Mouse (Mus musculus) lung, postnatal 0 days (tissue): ENCODE measurements around the gene Thumpd2. TPM values are rescaled to one million over a fixed set of nuclear protein-coding genes. Genes with fewer than 3 reads are reported as not detected.

ENCODE experiments used
- ATAC-seq: fragments of 200-750 bp; cut with Nextera tagmentation; 2 replicates; pipeline ENCODE4 v1.8.0; 2017; ENCODE audit warnings: moderate library complexity
- DNase-seq: peaks from one replicate; pipeline ENCODE4 v3.0.0-alpha.2; 2016; ENCODE audit warnings: low spot score
- H3K27ac ChIP-seq: fragments of 300-500 bp; sonication (generic); 2 replicates; pipeline ENCODE4 v1.5.1; 2014; ENCODE audit warnings: antibody characterized with exemption, mild to moderate bottlenecking, low read length, mixed read lengths
- H3K27me3 ChIP-seq: fragments of 300-500 bp; sonication (generic); replicated peaks from 2 replicates; pipeline ENCODE4 v1.6.1; 2014; ENCODE audit warnings: low read length, mixed read lengths; ENCODE audit not compliant: insufficient read depth
- H3K36me3 ChIP-seq: fragments of 300-500 bp; sonication (generic); 2 replicates; pipeline ENCODE4 v1.6.1; 2014; ENCODE audit warnings: low read length, mixed read lengths; ENCODE audit not compliant: insufficient read depth
- H3K4me1 ChIP-seq: fragments of 300-500 bp; sonication (generic); 2 replicates; pipeline ENCODE4 v1.6.1; 2014; ENCODE audit warnings: antibody characterized with exemption, low read depth, low read length, mixed read lengths; ENCODE audit not compliant: insufficient read depth
- H3K4me2 ChIP-seq: fragments of 300-500 bp; sonication (generic); replicated peaks from 2 replicates; pipeline ENCODE4 v1.6.1; 2014; ENCODE audit warnings: low read depth, mild to moderate bottlenecking, low read length, moderate library complexity, mixed read lengths
- H3K4me3 ChIP-seq: fragments of 300-500 bp; sonication (generic); 2 replicates; pipeline ENCODE4 v1.5.1; 2014; ENCODE audit warnings: low read depth, low read length
- H3K9ac ChIP-seq: fragments of 300-500 bp; sonication (generic); replicated peaks from 2 replicates; pipeline ENCODE4 v1.6.1; 2014; ENCODE audit warnings: low read depth, mild to moderate bottlenecking
- H3K9me3 ChIP-seq: fragments of 300-500 bp; sonication (generic); 2 replicates; pipeline ENCODE4 v1.6.1; 2016; ENCODE audit warnings: low read length, mixed read lengths
- CTCF ChIP-seq: IDR thresholded peaks from 2 replicates; pipeline ENCODE4 v1.5.1; 2016; ENCODE audit warnings: antibody characterized with exemption, mild to moderate bottlenecking
- EP300 ChIP-seq: IDR thresholded peaks from 2 replicates; pipeline ENCODE4 v1.6.1; 2016; ENCODE audit warnings: antibody characterized with exemption, mild to moderate bottlenecking, control low read depth
- WGBS: fragments of 180-500 bp; shearing (Covaris S2); extraction: QIAGEN DNeasy Blood & Tissue Kit; methylation state at CpG from one replicate; pipeline ENCODE4 v1.1.7; 2014; 5-methylcytosine and 5-hydroxymethylcytosine counted together
- polyA plus RNA-seq: library from polyadenylated mRNA; unstranded; fragments of >200 nt; fragmentation: Nextera tagmentation; extraction: Ambion mirVana; gene quantifications from 2 replicates; pipeline ENCODE4 v1.2.1, GENCODE M21; 2015

Gene Thumpd2
- polyA plus RNA-seq, 1 experiment from 2014 or later: 10.0 TPM

DNA sequence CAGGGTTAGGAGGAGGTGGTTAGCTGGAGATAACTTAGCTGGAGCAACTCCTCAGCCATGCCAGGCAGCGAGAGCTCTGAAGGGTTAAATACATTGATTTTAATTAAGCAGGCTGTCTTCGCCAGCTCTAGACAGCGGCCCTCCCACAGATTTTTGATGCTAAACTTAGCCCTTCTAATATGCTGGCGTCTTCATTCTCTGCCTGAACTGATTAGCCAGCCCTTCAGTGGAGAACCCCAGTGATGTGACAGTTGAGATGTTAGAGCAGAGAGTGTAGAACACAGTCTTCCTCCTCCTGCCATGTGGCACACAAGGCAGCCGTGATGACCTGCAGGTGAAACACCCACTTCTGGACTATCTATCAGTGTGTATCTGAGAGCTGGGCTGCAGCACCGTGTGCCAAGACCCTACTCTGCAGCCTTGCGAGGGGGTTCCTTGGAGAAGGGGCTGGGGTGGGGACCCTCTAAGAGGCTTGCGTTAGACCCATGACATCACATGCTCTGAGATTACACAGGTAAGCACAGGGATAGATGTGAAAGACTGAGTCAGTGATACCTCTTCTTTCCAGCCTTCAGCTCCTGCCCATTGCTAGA lies 73.3 kb downstream of the Thumpd2 start:
- no peaks in the 10 kb centered on the region for H3K4me1 ChIP-seq
- H3K27ac ChIP-seq: no peak overlapping the region
- H3K9me3 ChIP-seq: no peaks in the 10 kb centered on the region
- H3K4me2 ChIP-seq: no peak overlapping the region
- H3K4me3 ChIP-seq: no peak overlapping the region
- 77% methylated on average over 8 of the region's 8 CpGs for WGBS
- TF ChIP-seq EP300 (no peak), CTCF (no peak)
- ATAC-seq (no peak), DNase-seq (no peak)
- H3K27me3 ChIP-seq: no peaks in the 10 kb centered on the region
- H3K36me3 ChIP-seq: no peaks in the 10 kb centered on the region
- H3K9ac ChIP-seq: no peak overlapping the region

DNA sequence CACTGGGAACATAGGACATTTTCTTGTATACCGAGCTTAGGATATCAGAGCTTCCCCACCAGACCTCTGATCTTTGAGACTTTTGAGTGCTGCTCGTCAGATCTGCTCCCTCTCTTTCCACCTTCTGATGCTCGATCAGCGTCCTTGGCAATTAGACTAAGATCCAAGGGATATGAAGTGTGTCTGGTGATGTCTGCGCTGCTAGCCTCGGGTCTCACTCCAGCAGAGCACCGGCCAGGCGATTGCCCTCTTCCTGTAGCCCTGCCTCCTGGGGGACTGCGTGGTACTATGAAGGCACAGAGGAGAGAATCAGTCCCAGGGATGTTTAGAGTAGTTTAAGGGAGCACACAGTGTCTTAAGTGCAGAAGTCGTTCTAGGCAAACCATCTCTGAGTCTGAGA lies 81.9 kb downstream of the Thumpd2 start:
- no peak overlapping the region for H3K27ac ChIP-seq
- no peaks in the 10 kb centered on the region for H3K27me3 ChIP-seq
- H3K9ac ChIP-seq: no peak overlapping the region
- H3K4me1 ChIP-seq: peaks cover 8% of the 10 kb centered on the region; the same call in 1 of the 2 replicates
- no peak for TF ChIP-seq CTCF
- TF ChIP-seq EP300: no peak
- ATAC-seq: no peak
- H3K36me3 ChIP-seq: no peaks in the 10 kb centered on the region
- no peak overlapping the region for H3K4me2 ChIP-seq
- no peak overlapping the region for H3K4me3 ChIP-seq
- WGBS: 81% methylated on average over 10 of the region's 10 CpGs
- no peaks in the 10 kb centered on the region for H3K9me3 ChIP-seq
- DNase-seq: no peak

DNA sequence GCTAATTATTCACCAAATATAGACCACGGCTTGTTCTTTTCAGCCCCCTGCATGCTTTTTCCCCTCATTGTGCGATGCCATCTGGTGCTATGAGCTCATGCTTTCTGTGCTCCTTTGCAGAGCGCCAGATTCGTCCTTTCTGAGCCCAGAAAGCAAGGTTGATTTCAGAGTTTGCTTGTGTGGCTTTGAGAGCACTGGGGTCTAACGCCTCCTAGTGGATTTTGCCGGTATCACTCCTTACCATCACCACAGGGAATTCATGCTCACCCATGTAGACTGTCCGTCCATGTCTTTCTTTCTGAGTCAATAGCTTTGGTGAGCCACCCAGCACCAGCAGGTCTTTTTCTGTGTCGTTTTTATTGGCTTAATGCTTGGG lies 82.5 kb downstream of the Thumpd2 start:
- Histone ChIP-seq H3K27me3 (no peaks in the 10 kb centered on the region), H3K27ac (no peak overlapping the region), H3K36me3 (no peaks in the 10 kb centered on the region), H3K9me3 (no peaks in the 10 kb centered on the region), H3K9ac (no peak overlapping the region), H3K4me1 (peaks cover 8% of the 10 kb centered on the region; the same call in 1 of the 2 replicates), H3K4me3 (no peak overlapping the region), H3K4me2 (no peak overlapping the region)
- 11% methylated on average over 8 of the region's 8 CpGs for WGBS
- DNase-seq (peak; percentile 81), ATAC-seq (peak; percentile 41)
- TF ChIP-seq EP300 (no peak), CTCF (peak; percentile 96)

DNA sequence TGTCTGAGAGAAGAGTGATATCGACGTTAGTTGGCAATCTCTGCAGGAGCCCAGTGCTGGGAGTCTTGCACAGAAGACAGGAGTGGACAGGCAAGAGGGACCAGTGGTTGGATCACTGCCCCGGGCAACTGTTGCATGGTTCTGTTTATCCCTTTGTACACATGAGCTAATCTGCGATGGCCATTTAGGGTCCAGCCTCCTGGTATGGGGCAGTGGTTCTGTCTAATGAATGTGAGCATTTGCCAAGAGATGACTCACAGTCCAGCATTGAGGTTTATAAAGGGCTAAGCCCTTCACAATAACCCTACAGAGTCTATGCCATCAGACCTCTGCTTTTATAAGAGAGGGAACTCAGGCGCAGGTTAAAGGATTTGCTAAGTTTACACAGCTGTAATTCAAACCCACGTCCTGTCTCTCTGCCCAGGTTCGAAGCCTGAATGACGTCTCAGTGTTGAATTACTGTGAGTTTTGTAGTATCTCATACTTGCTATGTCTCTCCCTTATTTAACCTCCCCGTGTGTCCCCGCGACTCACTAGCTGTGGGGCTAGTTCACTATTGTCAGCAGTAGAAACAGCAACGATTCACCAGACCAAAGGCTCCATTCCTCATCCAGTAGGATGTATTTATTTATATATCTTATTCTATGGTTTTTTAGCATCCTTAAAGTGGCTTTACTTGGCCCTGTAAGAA lies 83.0 kb downstream of the Thumpd2 start:
- peak; percentile 53 for ATAC-seq
- DNase-seq: peak; percentile 27
- 56% methylated on average over 12 of the region's 12 CpGs for WGBS
- no peak overlapping the region; the same call in 1 of the 2 replicates for H3K27ac ChIP-seq
- H3K4me2 ChIP-seq: no peak overlapping the region
- peaks cover 8% of the 10 kb centered on the region; the same call in 1 of the 2 replicates for H3K4me1 ChIP-seq
- TF ChIP-seq CTCF (no peak), EP300 (no peak)
- H3K4me3 ChIP-seq: no peak overlapping the region
- H3K9ac ChIP-seq: no peak overlapping the region
- no peaks in the 10 kb centered on the region for H3K27me3 ChIP-seq
- H3K36me3 ChIP-seq: no peaks in the 10 kb centered on the region
- no peaks in the 10 kb centered on the region for H3K9me3 ChIP-seq

GRCm38 (mm10) chr17:80980096-80980495 lies 84.8 kb downstream of the Thumpd2 start:
- peak; percentile 79 for DNase-seq
- H3K9me3 ChIP-seq: no peaks in the 10 kb centered on the region
- no peak overlapping the region for H3K9ac ChIP-seq
- H3K27me3 ChIP-seq: no peaks in the 10 kb centered on the region
- H3K4me2 ChIP-seq: 0 out of 2 replicates have a peak overlapping the region, but pooled peaks have one; percentile 2
- no peaks in the 10 kb centered on the region for H3K36me3 ChIP-seq
- ATAC-seq: peak; percentile 78
- 51% methylated on average over 10 of the region's 10 CpGs for WGBS
- no peak overlapping the region for H3K27ac ChIP-seq
- H3K4me3 ChIP-seq: no peak overlapping the region
- peaks cover 8% of the 10 kb centered on the region; the same call in 1 of the 2 replicates for H3K4me1 ChIP-seq
- TF ChIP-seq EP300: peak; percentile 85
- no peak for TF ChIP-seq CTCF

GRCm38 (mm10) chr17:80977245-80977644 lies 87.6 kb downstream of the Thumpd2 start:
- ATAC-seq: peak; percentile 28; the same call in 1 of the 2 replicates
- peak; percentile 44 for DNase-seq
- Histone ChIP-seq H3K36me3 (no peaks in the 10 kb centered on the region), H3K9me3 (no peaks in the 10 kb centered on the region), H3K4me3 (no peak overlapping the region), H3K27ac (no peak overlapping the region), H3K4me2 (peak overlapping the region; percentile 33), H3K27me3 (no peaks in the 10 kb centered on the region), H3K4me1 (peaks cover 6% of the 10 kb centered on the region; the same call in 1 of the 2 replicates), H3K9ac (no peak overlapping the region)
- TF ChIP-seq CTCF (no peak), EP300 (no peak)
- WGBS: 60% methylated on average over 5 of the region's 5 CpGs

Other genes with a start within 250 kb of the Thumpd2 start
- gene Tmem178, start 120.5 kb downstream of the Thumpd2 start, polyA plus RNA-seq: 21.6 and 23.1 TPM in 2 replicates